Mouse (Mus musculus) intestine, embryonic 16.5 days (tissue): ENCODE measurements around the gene Itgb1bp1. TPM values are rescaled to one million over a fixed set of nuclear protein-coding genes. Genes with fewer than 3 reads are reported as not detected.

ENCODE experiments used
- ATAC-seq: fragments of 200-750 bp; cut with Nextera tagmentation; 2 replicates; pipeline ENCODE4 v1.8.0; 2017; ENCODE audit warnings: moderate TSS enrichment, moderate library complexity
- H3K27ac ChIP-seq: fragments of 300-500 bp; sonication (generic); 2 replicates; pipeline ENCODE4 v1.5.1; 2014; ENCODE audit warnings: mild to moderate bottlenecking, low read length
- H3K27me3 ChIP-seq: fragments of 300-500 bp; sonication (generic); replicated peaks from 2 replicates; pipeline ENCODE4 v1.6.1; 2014; ENCODE audit warnings: low read length, control low read depth, mixed read lengths; ENCODE audit not compliant: control insufficient read depth, insufficient read depth
- H3K36me3 ChIP-seq: fragments of 300-500 bp; sonication (generic); 2 replicates; pipeline ENCODE4 v1.6.1; 2014; ENCODE audit warnings: low read length, control low read depth; ENCODE audit not compliant: control insufficient read depth, insufficient read depth
- H3K4me1 ChIP-seq: fragments of 300-500 bp; sonication (generic); 2 replicates; pipeline ENCODE4 v1.6.1; 2014; ENCODE audit warnings: low read length, control low read depth, mixed read lengths; ENCODE audit not compliant: control insufficient read depth, insufficient read depth
- H3K4me2 ChIP-seq: fragments of 300-500 bp; sonication (generic); 2 replicates; pipeline ENCODE4 v1.6.1; 2014; ENCODE audit warnings: low read depth, low read length, control low read depth
- H3K4me3 ChIP-seq: fragments of 300-500 bp; sonication (generic); 2 replicates; pipeline ENCODE4 v1.5.1; 2014; ENCODE audit warnings: mild to moderate bottlenecking, low read length
- H3K9ac ChIP-seq: fragments of 300-500 bp; sonication (generic); 2 replicates; pipeline ENCODE4 v1.6.1; 2014; ENCODE audit warnings: low read depth, low read length
- H3K9me3 ChIP-seq: fragments of 300-500 bp; sonication (generic); 2 replicates; pipeline ENCODE4 v1.6.1; 2016; ENCODE audit warnings: low read length, control low read depth; ENCODE audit not compliant: control insufficient read depth
- WGBS: fragments of 180-500 bp; shearing (Covaris S2); extraction: QIAGEN DNeasy Blood & Tissue Kit; methylation state at CpG from one replicate; pipeline ENCODE4 v1.1.7; 2014; 5-methylcytosine and 5-hydroxymethylcytosine counted together
- polyA plus RNA-seq: library from polyadenylated mRNA; unstranded; fragments of >200 nt; fragmentation: Nextera tagmentation; extraction: Ambion mirVana; gene quantifications from 2 replicates; pipeline ENCODE4 v1.2.1, GENCODE M21; 2015

The Itgb1bp1 gene
- polyA plus RNA-seq, 1 experiment from 2014 or later: 42.5 TPM

DNA sequence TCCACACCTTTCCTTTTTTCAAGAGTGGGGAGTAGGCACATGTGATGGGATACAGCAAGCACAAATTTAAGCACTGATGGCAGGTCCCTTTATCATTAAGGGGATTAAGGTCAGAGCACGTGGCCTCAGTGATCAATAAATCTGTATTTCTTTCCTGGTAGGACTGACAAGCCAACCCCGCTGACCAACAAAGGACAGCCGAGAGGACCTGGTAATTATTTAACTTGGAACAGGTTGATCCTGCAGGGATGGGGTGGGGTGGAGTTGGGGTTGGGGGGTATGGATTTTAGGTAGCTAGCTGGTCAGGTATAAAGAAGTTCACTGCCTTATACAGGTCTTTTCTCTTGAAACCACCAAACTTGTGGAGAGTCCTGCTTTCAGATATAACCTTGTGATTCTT is 21.1 kb downstream of the Itgb1bp1 start:
- no peak for ATAC-seq
- H3K4me1 ChIP-seq: peaks cover 7% of the 10 kb centered on the region; the same call in 1 of the 2 replicates
- no peaks in the 10 kb centered on the region for H3K27me3 ChIP-seq
- WGBS: 62% methylated on average over 3 of the region's 3 CpGs
- peaks cover 2% of the 10 kb centered on the region for H3K36me3 ChIP-seq
- H3K4me2 ChIP-seq: no peak overlapping the region
- no peaks in the 10 kb centered on the region for H3K9me3 ChIP-seq
- H3K4me3 ChIP-seq: no peak overlapping the region
- no peak overlapping the region for H3K9ac ChIP-seq
- 0 out of 2 replicates have a peak overlapping the region, but pooled peaks have one; percentile 10 for H3K27ac ChIP-seq

- peaks cover 5% of the 10 kb centered on the region for H3K36me3 ChIP-seq
- 54% methylated on average over 5 of the region's 5 CpGs for WGBS
These were observed 21.8 kb downstream of the Itgb1bp1 start for GRCm38 (mm10) chr12:21264241-21264640.

GRCm38 (mm10) chr12:21263256-21263655 is 22.8 kb downstream of the Itgb1bp1 start:
- H3K36me3 ChIP-seq: peaks cover 8% of the 10 kb centered on the region

More at GRCm38 (mm10) chr12:21264241-21264640, 21.8 kb downstream of the Itgb1bp1 start:
- Histone ChIP-seq H3K27me3 (no peaks in the 10 kb centered on the region), H3K9me3 (no peaks in the 10 kb centered on the region), H3K4me3 (no peak overlapping the region), H3K4me1 (peaks cover 7% of the 10 kb centered on the region; the same call in 1 of the 2 replicates), H3K27ac (0 out of 2 replicates have a peak overlapping the region, but pooled peaks have one; percentile 10), H3K4me2 (no peak overlapping the region), H3K9ac (no peak overlapping the region)
- peak; percentile 27; the same call in 1 of the 2 replicates for ATAC-seq

GRCm38 (mm10) chr12:21261521-21261920 is 24.6 kb downstream of the Itgb1bp1 start:
- Histone ChIP-seq H3K4me1 (peaks cover 7% of the 10 kb centered on the region; the same call in 1 of the 2 replicates), H3K9me3 (no peaks in the 10 kb centered on the region), H3K27me3 (no peaks in the 10 kb centered on the region), H3K27ac (no peak overlapping the region), H3K4me2 (no peak overlapping the region), H3K9ac (no peak overlapping the region), H3K4me3 (no peak overlapping the region), H3K36me3 (peaks cover 8% of the 10 kb centered on the region)
- 73% methylated on average over 4 of the region's 4 CpGs for WGBS
- no peak for ATAC-seq

More at GRCm38 (mm10) chr12:21263256-21263655, 22.8 kb downstream of the Itgb1bp1 start:
- ATAC-seq: no peak
- Histone ChIP-seq H3K27ac (no peak overlapping the region), H3K4me2 (no peak overlapping the region), H3K4me3 (no peak overlapping the region), H3K27me3 (no peaks in the 10 kb centered on the region), H3K9ac (no peak overlapping the region), H3K4me1 (peaks cover 7% of the 10 kb centered on the region; the same call in 1 of the 2 replicates), H3K9me3 (no peaks in the 10 kb centered on the region)
- 94% methylated on average over 5 of the region's 5 CpGs for WGBS

DNA sequence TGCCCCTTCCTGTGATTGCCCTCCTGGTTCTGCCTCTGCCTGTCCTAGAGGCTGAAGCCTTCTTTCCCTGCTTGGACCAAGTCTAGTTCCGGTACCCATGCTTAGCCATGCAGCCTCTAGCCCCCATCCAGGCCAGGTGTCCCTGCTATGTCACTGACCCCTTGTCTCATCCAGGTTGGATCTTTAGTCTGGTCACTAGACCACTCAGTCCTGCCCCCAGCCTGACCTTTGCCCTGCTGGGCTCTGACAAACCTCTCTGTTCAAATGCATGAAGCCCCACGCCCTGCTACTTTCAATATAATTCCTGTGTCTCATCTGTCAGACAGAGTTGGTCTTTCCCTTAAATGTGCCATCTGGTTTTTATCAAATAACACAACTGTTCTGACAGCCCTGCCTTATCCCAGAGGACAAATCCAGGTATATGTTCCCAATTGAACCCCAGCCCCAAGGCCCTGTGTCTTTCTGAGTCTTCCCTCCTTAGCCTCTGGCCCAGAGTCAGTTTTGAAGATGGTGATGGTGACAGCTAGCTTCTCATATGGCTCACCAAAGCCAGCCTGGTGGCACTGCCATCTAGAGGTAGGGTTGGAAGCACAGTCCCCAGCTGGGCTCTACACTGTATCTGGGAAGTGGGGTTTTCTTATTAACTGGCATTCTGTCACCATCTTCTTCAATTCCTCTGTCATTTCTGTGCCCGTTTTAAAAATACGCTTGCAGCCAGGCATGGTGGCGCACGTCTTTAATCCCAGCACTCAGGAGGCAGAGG is 25.4 kb downstream of the Itgb1bp1 start:
- WGBS: 96% methylated on average over 6 of the region's 6 CpGs
- Histone ChIP-seq H3K27me3 (no peaks in the 10 kb centered on the region), H3K4me1 (peaks cover 7% of the 10 kb centered on the region; the same call in 1 of the 2 replicates), H3K36me3 (peaks cover 8% of the 10 kb centered on the region), H3K4me3 (no peak overlapping the region), H3K9ac (no peak overlapping the region), H3K4me2 (no peak overlapping the region), H3K27ac (no peak overlapping the region), H3K9me3 (no peaks in the 10 kb centered on the region)
- no peak for ATAC-seq

DNA sequence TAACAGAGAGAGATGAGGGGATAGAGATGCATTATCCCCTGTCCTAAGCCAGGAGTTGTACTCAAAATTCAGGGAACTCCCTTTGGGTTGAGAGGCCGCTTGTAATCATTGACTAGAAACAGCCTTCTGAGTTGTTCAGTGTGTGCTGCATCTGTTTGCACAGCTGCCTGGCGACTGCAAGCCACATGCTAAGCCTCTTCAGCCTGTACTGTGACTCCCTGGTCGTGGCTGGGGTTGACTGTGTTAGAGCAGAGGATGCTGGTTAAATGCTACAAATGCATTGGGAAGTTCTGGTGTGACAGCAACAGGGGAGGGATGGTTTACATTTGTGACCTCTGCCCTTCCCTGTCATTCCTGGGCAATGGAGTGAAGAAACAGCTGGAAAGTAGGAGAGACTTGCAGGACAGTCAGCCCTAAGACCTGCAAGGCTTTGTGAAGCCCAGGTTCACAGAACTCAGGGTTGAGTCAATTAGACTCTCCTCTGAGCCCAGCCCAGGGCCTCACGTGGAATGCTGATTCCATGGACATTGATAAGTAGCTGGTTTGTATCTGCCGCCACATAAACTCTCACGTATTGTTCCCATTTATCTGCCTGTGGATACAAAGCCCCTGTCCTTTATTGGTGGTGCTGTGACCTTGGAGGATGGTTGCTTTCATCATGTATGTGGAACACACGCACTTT is 38.2 kb downstream of the Itgb1bp1 start:
- Histone ChIP-seq H3K27ac (no peak overlapping the region), H3K4me1 (peaks cover 4% of the 10 kb centered on the region), H3K4me2 (no peak overlapping the region), H3K36me3 (peaks cover 5% of the 10 kb centered on the region; the same call in 1 of the 2 replicates), H3K9ac (no peak overlapping the region), H3K4me3 (no peak overlapping the region), H3K9me3 (no peaks in the 10 kb centered on the region), H3K27me3 (no peaks in the 10 kb centered on the region)
- WGBS: 53% methylated on average over 7 of the region's 7 CpGs
- peak; percentile 76 for ATAC-seq

DNA sequence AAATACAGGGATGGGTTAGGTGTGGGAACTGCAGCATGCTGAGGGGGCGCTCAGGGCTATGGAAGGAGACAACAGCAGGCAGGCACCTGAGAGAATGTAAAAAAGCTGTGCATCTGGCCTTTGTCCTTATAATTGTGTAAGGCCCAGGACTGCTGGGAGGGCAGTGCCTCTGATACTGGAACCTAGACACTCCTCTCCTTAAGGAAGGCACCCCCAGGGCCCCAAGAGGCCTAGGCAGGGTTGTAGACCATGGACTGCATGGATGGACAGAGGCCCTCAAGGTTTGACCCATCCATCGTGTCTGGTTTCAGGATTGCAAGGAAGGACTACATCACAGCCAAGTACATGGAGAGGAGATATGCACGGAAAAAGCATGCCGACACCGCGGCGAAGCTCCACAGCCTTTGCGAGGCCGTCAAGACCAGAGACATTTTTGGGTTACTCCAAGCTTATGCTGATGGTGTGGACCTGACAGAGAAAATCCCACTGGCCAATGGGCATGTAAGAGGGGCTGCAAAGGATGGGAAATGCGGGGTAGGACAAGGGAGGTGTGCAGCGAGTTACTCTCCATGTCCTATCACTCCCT is 41.6 kb downstream of the Itgb1bp1 start:
- Histone ChIP-seq H3K4me3 (no peak overlapping the region), H3K9ac (no peak overlapping the region; the same call in 1 of the 2 replicates), H3K27ac (no peak overlapping the region), H3K4me2 (no peak overlapping the region), H3K4me1 (peaks cover 4% of the 10 kb centered on the region), H3K9me3 (no peaks in the 10 kb centered on the region), H3K27me3 (no peaks in the 10 kb centered on the region), H3K36me3 (0 out of 2 replicates have a peak, but pooled peaks cover 5% of the 10 kb centered on the region)
- 95% methylated on average over 11 of the region's 11 CpGs for WGBS
- peak; percentile 77 for ATAC-seq

- no peaks in the 10 kb centered on the region for H3K9me3 ChIP-seq
- H3K36me3 ChIP-seq: no peaks in the 10 kb centered on the region
- no peak for ATAC-seq
- H3K4me1 ChIP-seq: no peaks in the 10 kb centered on the region
- H3K9ac ChIP-seq: no peak overlapping the region
- no peak overlapping the region for H3K4me3 ChIP-seq
- H3K27ac ChIP-seq: no peak overlapping the region
- H3K4me2 ChIP-seq: no peak overlapping the region
- H3K27me3 ChIP-seq: no peaks in the 10 kb centered on the region
- WGBS: 78% methylated on average over 3 of the region's 3 CpGs
These were observed 44.1 kb downstream of the Itgb1bp1 start for GRCm38 (mm10) chr12:21241965-21242364.

DNA sequence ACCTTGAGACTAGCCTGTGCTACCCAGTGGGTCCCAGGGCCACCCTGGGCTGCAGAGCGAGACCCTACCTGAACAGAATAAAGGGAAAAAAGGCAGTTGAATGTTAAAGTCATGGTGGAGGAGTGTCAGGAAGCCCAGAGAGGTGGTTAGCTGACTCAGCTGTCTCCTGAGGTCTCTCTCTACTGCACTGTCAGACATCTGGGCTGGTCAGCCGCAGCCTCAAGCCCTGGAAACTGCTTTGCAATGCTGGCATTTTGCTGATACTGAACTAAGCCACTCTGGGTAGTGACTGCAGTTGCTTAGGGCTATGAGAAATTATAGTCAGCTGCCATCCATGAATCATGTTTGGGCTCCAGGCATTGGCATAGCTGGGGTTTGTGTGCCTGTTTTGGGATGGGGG is 51.5 kb downstream of the Itgb1bp1 start:
- Histone ChIP-seq H3K4me2 (no peak overlapping the region), H3K9me3 (no peaks in the 10 kb centered on the region), H3K4me1 (no peaks in the 10 kb centered on the region), H3K36me3 (no peaks in the 10 kb centered on the region), H3K27ac (no peak overlapping the region), H3K4me3 (no peak overlapping the region), H3K9ac (no peak overlapping the region), H3K27me3 (no peaks in the 10 kb centered on the region)
- 85% methylated on average over 2 of the region's 2 CpGs for WGBS
- ATAC-seq: no peak
